Mouse (Mus musculus) thymus, adult 2 months (tissue): ENCODE results near the gene Hcar1.

Source experiments
- CTCF ChIP-seq: fragments of 200-500 bp; IDR thresholded peaks from 2 replicates; pipeline ENCODE4 v1.5.1; 2012; ENCODE audit warnings: mild to moderate bottlenecking, control low read depth, low read length, moderate library complexity, borderline replicate concordance; ENCODE audit not compliant: control insufficient read depth, poor library complexity, insufficient read depth; ENCODE audit errors: extremely low read depth
- POLR2A ChIP-seq: fragments of 200-500 bp; IDR thresholded peaks from 2 replicates; pipeline ENCODE4 v1.6.1; 2012; ENCODE audit warnings: mild to moderate bottlenecking, low read length, control low read depth, moderate library complexity; ENCODE audit not compliant: control insufficient read depth, poor library complexity, insufficient read depth; ENCODE audit errors: extremely low read depth

GRCm38 (mm10) chr5:123890312-123890711, 10.5 kb upstream of the Hcar1 start:
- TF ChIP-seq CTCF (no peak), POLR2A (no peak)
